Mouse (Mus musculus): ENCODE data around the gene Ttc21a.

DNA sequence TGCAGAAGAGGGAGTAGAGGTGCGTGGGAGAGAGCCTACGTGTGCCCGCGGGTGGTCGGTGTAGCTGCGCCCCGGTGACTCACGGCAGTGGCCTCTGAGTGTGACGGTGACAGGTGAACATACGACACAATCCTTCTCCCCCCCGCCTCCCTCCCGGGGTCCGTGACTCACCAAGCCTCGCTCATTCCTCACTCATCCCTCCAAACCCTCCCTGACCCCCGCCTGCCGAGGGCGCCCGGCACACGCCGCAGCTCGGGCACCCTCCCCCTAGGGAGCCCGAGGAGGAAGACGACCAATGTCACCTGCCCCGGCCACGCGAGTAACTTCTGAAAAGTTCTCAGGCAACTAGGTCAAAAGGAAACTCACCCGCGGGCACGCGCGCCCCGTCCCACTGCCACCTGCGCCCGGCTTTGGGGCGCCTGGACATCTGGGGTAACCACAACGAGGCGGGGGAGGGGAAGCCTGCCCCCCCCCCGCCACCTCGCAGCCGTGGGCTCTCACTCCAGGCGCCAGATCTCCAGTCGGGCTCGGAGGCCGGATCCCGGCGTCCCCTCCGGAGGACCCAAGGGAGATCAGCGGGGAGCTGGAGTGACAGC is 45.6 kb downstream of the Ttc21a start:
- TF ChIP-seq CTCF (IDR thresholded peaks at IDR 0.05; ENCODE audit: borderline replicate concordance, insufficient read depth, low read depth, low read length) (no peak), POLR2A (IDR thresholded peaks at IDR 0.05; ENCODE audit: borderline replicate concordance, insufficient read depth, low read length) (no peak)

Measured in cerebellum, adult 2 months (tissue).